Mouse (Mus musculus): ENCODE measurements around the gene Zfp1.

Gene Zfp1

DNA sequence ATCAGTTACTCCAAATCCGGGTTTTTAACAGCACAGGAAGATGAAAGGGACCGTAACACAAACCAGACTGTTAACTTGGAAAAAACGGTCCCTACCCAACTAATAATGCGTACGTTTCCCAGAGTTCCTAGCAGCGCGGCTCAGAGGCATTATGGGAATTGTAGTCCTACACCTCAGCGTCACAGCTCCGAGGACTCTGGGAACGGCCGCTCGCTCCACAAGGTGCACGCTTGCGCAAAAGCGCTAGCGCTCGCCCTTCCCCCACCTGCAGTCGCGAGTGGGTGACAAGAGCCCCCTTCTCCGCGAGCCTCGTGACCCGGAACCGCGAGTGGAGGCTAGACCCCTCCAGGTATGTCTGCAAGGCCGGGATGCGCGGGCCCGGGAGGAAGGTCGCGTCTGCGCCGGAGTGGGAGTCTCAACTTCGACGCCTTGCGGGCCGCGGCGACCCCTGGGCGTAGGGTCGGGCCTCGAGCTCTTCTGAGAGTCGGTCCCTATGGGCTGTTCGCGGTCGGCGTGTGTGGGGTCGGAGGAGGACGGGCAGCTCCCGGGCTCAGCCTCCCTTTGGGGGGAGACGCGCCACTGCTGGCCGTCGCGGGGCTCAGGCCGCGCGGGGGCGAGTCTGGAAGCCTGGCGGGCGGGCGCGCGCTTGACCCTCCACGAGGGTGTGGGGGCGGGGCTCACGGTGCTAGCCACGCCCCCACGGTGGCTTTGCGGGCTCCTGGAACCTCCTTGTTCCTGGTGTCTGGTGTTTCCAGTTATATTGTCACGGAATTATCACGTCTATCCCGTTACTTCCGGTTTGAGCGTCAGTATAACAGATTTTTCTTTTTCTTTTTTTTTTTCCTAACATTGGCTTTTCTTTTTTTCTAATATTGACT is at the start of gene Zfp1:
Zfp1 (plus strand) TSS at position 138 of the 878 bp plus-strand sequence.
- Histone ChIP-seq H3K36me3 (ENCODE audit: insufficient read depth, low read length) (no peaks in the 10 kb centered on the region), H3K27me3 (ENCODE audit: insufficient read depth, low read length) (0 out of 2 replicates have a peak, but pooled peaks cover 6% of the 10 kb centered on the region)
- no peak for TF ChIP-seq NANOG (IDR thresholded peaks at IDR 0.05; ENCODE audit: borderline replicate concordance, low read length)
- no peak for TF ChIP-seq CTCF (conservative IDR thresholded peaks at IDR 0.05; ENCODE audit: low read length)
- no peak for TF ChIP-seq POU5F1 (IDR thresholded peaks at IDR 0.05; ENCODE audit: borderline replicate concordance, low read length)

DNA sequence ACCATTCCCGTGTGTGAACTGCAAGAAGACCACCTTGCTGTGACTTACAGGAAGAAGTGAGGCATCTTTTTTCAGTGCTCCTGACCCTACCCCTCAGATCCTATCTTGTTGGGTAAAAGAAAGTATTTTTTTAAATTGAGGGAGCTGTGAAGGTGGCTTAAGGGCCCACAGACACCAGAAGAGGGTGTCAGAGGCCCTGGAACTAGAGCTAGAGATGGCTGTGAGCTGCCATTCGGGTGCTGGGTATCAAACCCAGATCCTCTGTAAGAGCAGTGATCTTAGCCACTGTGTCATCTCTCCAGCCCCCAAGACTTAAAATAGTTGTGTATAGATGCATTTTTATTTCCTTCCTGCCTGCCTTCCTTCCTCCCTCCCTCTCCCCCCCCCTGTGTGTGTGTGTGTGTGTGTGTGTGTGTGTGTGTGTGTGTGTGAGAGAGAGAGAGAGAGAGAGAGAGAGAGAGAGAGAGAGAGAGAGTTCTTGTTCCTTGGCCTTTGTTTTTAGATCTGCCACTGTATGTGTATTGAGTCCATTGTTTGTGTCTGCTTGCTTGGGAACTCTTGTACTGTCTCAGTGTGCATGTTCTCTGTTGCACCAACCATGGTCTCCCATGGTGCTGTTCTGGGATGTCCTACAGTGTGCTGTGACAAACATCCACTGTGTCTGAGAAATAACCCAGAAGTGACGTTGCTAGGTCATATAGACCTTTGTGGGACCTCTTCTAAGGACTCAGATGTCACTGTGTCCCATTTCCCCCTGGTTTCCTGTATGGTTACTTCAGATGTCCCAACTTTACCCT is 49.0 kb upstream of the Zfp1 start:
- H3K9me3 ChIP-seq (ENCODE audit: low read length), result no peaks in the 10 kb centered on the region
- H3K36me3 ChIP-seq (ENCODE audit: insufficient read depth, low read length), result no peaks in the 10 kb centered on the region
- TF ChIP-seq NANOG (IDR thresholded peaks at IDR 0.05; ENCODE audit: borderline replicate concordance, low read length) (no peak), POU5F1 (IDR thresholded peaks at IDR 0.05; ENCODE audit: borderline replicate concordance, low read length) (no peak), CTCF (conservative IDR thresholded peaks at IDR 0.05; ENCODE audit: low read length) (no peak)
- no peak overlapping the region for H3K4me3 ChIP-seq (replicated peaks; ENCODE audit: low read length)
- no peaks in the 10 kb centered on the region for H3K27me3 ChIP-seq (ENCODE audit: insufficient read depth, low read length)
- peaks cover 53% of the 10 kb centered on the region for H3K4me1 ChIP-seq (replicated peaks; ENCODE audit: low read depth, low read length)

More for the DNA sequence above, at the start of gene Zfp1:
- peaks cover 47% of the 10 kb centered on the region for H3K4me1 ChIP-seq (replicated peaks; ENCODE audit: low read depth, low read length)
- peak within 1 kb of the TSS; percentile 91 for H3K4me3 ChIP-seq (replicated peaks; ENCODE audit: low read length)
- no peaks in the 10 kb centered on the region for H3K9me3 ChIP-seq (ENCODE audit: low read length)

DNA sequence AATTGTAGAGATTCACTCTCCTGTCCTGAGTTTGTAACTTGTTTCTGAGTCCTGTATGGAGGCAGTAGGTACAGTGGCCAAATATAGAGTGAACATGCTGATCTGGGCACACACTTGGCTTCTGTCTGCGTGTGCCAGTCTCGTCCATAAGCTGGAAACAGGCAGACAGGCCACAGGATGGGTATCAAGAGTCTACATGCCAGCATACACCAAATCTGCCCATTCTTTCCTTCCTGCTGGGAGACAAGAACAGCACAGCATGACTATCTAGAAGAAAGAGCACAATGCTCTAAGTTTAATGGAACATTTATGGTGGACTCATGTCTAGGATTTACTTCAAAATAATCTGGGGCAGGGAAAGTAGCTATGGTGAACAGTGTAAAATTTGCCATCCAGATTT is 48.2 kb upstream of the Zfp1 start:
- H3K9me3 ChIP-seq (ENCODE audit: low read length), result no peaks in the 10 kb centered on the region
- no peaks in the 10 kb centered on the region for H3K27me3 ChIP-seq (ENCODE audit: insufficient read depth, low read length)
- peaks cover 56% of the 10 kb centered on the region for H3K4me1 ChIP-seq (replicated peaks; ENCODE audit: low read depth, low read length)
- H3K4me3 ChIP-seq (replicated peaks; ENCODE audit: low read length), result no peak overlapping the region
- no peak for TF ChIP-seq CTCF (conservative IDR thresholded peaks at IDR 0.05; ENCODE audit: low read length)
- TF ChIP-seq POU5F1 (IDR thresholded peaks at IDR 0.05; ENCODE audit: borderline replicate concordance, low read length), result no peak
- TF ChIP-seq NANOG (IDR thresholded peaks at IDR 0.05; ENCODE audit: borderline replicate concordance, low read length), result no peak
- 0 out of 2 replicates have a peak, but pooled peaks cover 6% of the 10 kb centered on the region for H3K36me3 ChIP-seq (ENCODE audit: insufficient read depth, low read length)

DNA sequence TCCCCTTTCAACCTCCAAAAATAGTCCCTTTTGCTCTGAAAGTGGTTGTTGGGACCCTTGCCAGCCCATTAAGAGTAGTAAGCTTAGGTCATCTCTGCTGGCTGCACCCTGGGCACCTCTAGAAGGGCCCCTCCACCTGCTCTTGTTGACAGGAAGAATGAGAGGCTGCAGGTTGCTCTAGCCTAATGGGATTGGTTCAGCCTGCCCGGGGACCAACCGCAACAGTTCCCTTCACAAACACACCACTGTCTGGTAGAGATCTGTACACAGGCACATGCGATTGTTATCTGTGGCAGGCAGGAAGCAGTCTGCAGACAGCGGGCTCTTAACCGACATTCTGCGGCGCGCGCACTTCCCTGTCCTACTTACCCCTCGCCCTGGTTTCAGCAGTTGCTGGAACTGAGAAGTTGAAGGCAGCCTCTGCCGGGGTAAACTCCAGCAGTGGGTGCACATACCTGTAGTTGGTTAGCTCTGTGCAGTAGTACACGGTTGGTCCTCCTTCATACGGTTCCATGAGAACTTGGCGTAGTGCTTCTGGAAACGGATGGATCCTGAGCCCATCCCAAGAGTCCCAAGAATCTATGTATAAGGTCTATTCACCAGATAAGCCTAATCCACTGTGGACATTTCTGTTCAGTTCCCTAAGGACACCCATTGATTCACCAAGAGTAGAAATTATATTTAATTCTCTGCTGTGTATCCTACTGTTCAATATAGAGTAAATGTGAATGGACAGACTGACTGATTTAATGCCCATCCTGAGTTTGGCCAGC is 47.3 kb upstream of the Zfp1 start:
- TF ChIP-seq CTCF (conservative IDR thresholded peaks at IDR 0.05; ENCODE audit: low read length) (no peak), NANOG (IDR thresholded peaks at IDR 0.05; ENCODE audit: borderline replicate concordance, low read length) (no peak)
- peaks cover 59% of the 10 kb centered on the region for H3K4me1 ChIP-seq (replicated peaks; ENCODE audit: low read depth, low read length)
- no peaks in the 10 kb centered on the region for H3K9me3 ChIP-seq (ENCODE audit: low read length)

DNA sequence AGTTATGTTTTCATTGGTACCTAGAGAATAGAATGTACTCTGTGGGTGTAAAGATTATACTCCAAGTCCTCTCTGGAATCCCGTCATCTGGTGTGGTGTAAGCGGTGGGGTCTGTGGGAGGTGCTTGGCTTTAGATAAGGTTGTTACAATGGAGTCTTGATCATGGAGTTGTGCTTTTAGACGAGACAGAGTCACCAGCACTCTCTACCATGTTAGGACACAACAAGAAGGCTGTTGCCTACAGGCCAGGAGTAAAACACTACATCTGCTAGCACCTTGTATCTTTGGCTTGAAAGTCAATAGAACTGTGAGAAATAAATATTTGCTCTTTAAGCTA is 46.7 kb upstream of the Zfp1 start:
- Histone ChIP-seq H3K9me3 (ENCODE audit: low read length) (no peaks in the 10 kb centered on the region), H3K4me1 (replicated peaks; ENCODE audit: low read depth, low read length) (peaks cover 63% of the 10 kb centered on the region), H3K27me3 (ENCODE audit: insufficient read depth, low read length) (no peaks in the 10 kb centered on the region), H3K36me3 (ENCODE audit: insufficient read depth, low read length) (0 out of 2 replicates have a peak, but pooled peaks cover 7% of the 10 kb centered on the region), H3K4me3 (replicated peaks; ENCODE audit: low read length) (no peak overlapping the region)
- no peak for TF ChIP-seq CTCF (conservative IDR thresholded peaks at IDR 0.05; ENCODE audit: low read length)
- no peak for TF ChIP-seq NANOG (IDR thresholded peaks at IDR 0.05; ENCODE audit: borderline replicate concordance, low read length)
- TF ChIP-seq POU5F1 (IDR thresholded peaks at IDR 0.05; ENCODE audit: borderline replicate concordance, low read length), result no peak

More for the DNA sequence above, 47.3 kb upstream of the Zfp1 start:
- Histone ChIP-seq H3K4me3 (replicated peaks; ENCODE audit: low read length) (peak overlapping the region; percentile 57), H3K27me3 (ENCODE audit: insufficient read depth, low read length) (no peaks in the 10 kb centered on the region), H3K36me3 (ENCODE audit: insufficient read depth, low read length) (0 out of 2 replicates have a peak, but pooled peaks cover 7% of the 10 kb centered on the region)

DNA sequence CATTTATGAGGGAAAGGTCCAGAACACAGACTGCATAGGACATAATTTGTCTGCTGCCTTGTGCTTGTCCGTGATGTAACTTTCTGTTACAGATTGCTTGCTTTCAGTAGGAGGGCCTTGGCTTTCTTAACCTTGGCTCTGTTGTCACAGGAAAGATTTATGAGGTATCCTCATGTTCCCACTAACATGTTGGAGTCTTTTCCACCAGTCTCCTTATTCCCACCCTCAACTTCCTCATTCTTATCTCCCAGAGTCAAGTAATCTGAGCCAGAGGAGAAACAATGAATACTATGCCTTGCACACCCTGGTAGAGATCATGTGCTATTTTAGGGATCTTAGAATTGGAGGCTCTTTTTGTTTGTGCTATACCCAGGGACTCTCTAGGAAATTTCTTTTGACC is 45.9 kb upstream of the Zfp1 start:
- no peaks in the 10 kb centered on the region for H3K9me3 ChIP-seq (ENCODE audit: low read length)
- H3K27me3 ChIP-seq (ENCODE audit: insufficient read depth, low read length), result no peaks in the 10 kb centered on the region
- no peak for TF ChIP-seq CTCF (conservative IDR thresholded peaks at IDR 0.05; ENCODE audit: low read length)
- no peak for TF ChIP-seq NANOG (IDR thresholded peaks at IDR 0.05; ENCODE audit: borderline replicate concordance, low read length)
- no peak for TF ChIP-seq POU5F1 (IDR thresholded peaks at IDR 0.05; ENCODE audit: borderline replicate concordance, low read length)
- 0 out of 2 replicates have a peak, but pooled peaks cover 7% of the 10 kb centered on the region for H3K36me3 ChIP-seq (ENCODE audit: insufficient read depth, low read length)
- no peak overlapping the region for H3K4me3 ChIP-seq (replicated peaks; ENCODE audit: low read length)
- peaks cover 55% of the 10 kb centered on the region for H3K4me1 ChIP-seq (replicated peaks; ENCODE audit: low read depth, low read length)

DNA sequence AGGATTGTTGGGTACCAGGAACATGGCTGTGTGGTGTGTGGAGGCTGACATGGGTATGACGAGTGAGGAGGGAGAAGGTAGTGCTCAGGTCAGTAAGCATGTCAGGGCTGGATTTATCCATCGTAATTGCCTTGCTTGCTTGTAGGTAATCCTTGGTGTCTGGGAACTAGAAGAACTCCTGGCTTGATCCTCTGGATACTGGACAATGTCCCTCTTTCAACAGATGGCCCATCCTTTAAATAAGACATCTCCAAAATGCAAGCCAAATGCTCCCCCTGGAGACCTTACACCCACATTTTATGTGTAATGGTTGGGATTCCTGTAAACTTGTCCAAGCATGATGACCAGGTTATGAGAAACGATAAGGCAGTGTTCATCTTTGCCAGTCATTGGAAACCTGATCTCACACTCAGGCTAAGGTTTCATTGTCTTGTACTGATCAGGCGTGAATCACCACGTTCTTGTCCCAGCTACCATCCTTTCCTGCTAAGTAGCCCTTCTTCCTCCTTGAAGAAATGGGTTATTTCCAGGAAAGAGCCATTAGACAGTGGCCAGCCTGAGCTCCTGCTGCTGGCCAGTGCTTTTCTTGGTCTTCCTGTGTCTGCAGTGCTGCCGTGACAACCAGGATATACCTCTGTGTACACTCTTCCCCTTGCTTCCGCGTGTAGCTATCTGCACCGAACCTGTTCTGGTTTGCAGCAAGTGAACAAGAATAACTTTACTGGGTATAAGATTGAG is 43.3 kb upstream of the Zfp1 start:
- no peak for TF ChIP-seq POU5F1 (IDR thresholded peaks at IDR 0.05; ENCODE audit: borderline replicate concordance, low read length)
- peaks cover 42% of the 10 kb centered on the region for H3K4me1 ChIP-seq (replicated peaks; ENCODE audit: low read depth, low read length)
- peaks cover 14% of the 10 kb centered on the region; the same call in 1 of the 2 replicates for H3K36me3 ChIP-seq (ENCODE audit: insufficient read depth, low read length)
- H3K4me3 ChIP-seq (replicated peaks; ENCODE audit: low read length), result no peak overlapping the region
- no peaks in the 10 kb centered on the region for H3K27me3 ChIP-seq (ENCODE audit: insufficient read depth, low read length)
- no peaks in the 10 kb centered on the region for H3K9me3 ChIP-seq (ENCODE audit: low read length)

Measured in E14TG2a.4 (cell line).